Mouse (Mus musculus) hindbrain, embryonic 11.5 days (tissue): ENCODE measurements around the gene Usp5. TPM values are rescaled to one million over a fixed set of nuclear protein-coding genes. Genes with fewer than 3 reads are reported as not detected.

Experiments used
- ATAC-seq: fragments of 200-750 bp; cut with Nextera tagmentation; 2 replicates; pipeline ENCODE4 v1.8.0; 2017; ENCODE audit warnings: mild to moderate bottlenecking, moderate TSS enrichment, moderate library complexity; ENCODE audit not compliant: low FRiP score
- DNase-seq: peaks from one replicate; pipeline ENCODE4 v3.0.0-alpha.2; 2015; ENCODE audit warnings: low spot score
- H3K27ac ChIP-seq: fragments of 300-500 bp; sonication (generic); 2 replicates; pipeline ENCODE4 v1.5.1; 2014; ENCODE audit warnings: mild to moderate bottlenecking, low read depth, low read length
- H3K27me3 ChIP-seq: fragments of 300-500 bp; sonication (generic); 2 replicates; pipeline ENCODE4 v1.6.1; 2014; ENCODE audit warnings: mild to moderate bottlenecking, low read length, moderate library complexity, mixed read lengths; ENCODE audit not compliant: control insufficient read depth, insufficient read depth
- H3K36me3 ChIP-seq: fragments of 300-500 bp; sonication (generic); 2 replicates; pipeline ENCODE4 v1.6.1; 2014; ENCODE audit warnings: mild to moderate bottlenecking, low read length, moderate library complexity, mixed read lengths; ENCODE audit not compliant: control insufficient read depth, insufficient read depth
- H3K4me1 ChIP-seq: fragments of 300-500 bp; sonication (generic); replicated peaks from 2 replicates; pipeline ENCODE4 v1.6.1; 2014; ENCODE audit warnings: low read length, mixed read lengths; ENCODE audit not compliant: control insufficient read depth, insufficient read depth
- H3K4me2 ChIP-seq: fragments of 300-500 bp; sonication (generic); replicated peaks from 2 replicates; pipeline ENCODE4 v1.6.1; 2014; ENCODE audit warnings: mild to moderate bottlenecking, low read depth, low read length
- H3K4me3 ChIP-seq: fragments of 300-500 bp; sonication (generic); 2 replicates; pipeline ENCODE4 v1.5.1; 2014; ENCODE audit warnings: low read depth, low read length
- H3K9ac ChIP-seq: fragments of 300-500 bp; sonication (generic); 2 replicates; pipeline ENCODE4 v1.6.1; 2014; ENCODE audit warnings: low read depth, low read length
- H3K9me3 ChIP-seq: fragments of 300-500 bp; sonication (generic); 2 replicates; pipeline ENCODE4 v1.6.1; 2016; ENCODE audit warnings: low read length; ENCODE audit not compliant: control insufficient read depth
- WGBS: fragments of 180-500 bp; shearing (Covaris S2); extraction: QIAGEN DNeasy Blood & Tissue Kit; methylation state at CpG from one replicate; pipeline ENCODE4 v1.1.7; 2014; 5-methylcytosine and 5-hydroxymethylcytosine counted together
- polyA plus RNA-seq: library from polyadenylated mRNA; unstranded; fragments of >200 nt; fragmentation: Nextera tagmentation; extraction: Ambion mirVana; gene quantifications from 2 replicates; pipeline ENCODE4 v1.2.1, GENCODE M21; 2014

Gene Usp5
- polyA plus RNA-seq, 1 experiment from 2014 or later = 127 TPM

GRCm38 (mm10) chr6:124770013-124770412 lies 59.3 kb downstream of the Usp5 start:
- no peaks in the 10 kb centered on the region for H3K36me3 ChIP-seq
- peaks cover 2% of the 10 kb centered on the region; the same call in 1 of the 2 replicates for H3K27me3 ChIP-seq
- WGBS = 66% methylated on average over 7 of the region's 7 CpGs
- H3K27ac ChIP-seq = no peak overlapping the region
- DNase-seq (no peak), ATAC-seq (no peak)
- H3K4me2 ChIP-seq = peak overlapping the region; percentile 51
- no peak overlapping the region; the same call in 1 of the 2 replicates for H3K4me3 ChIP-seq
- H3K9ac ChIP-seq = no peak overlapping the region
- no peaks in the 10 kb centered on the region; the same call in 1 of the 2 replicates for H3K4me1 ChIP-seq
- H3K9me3 ChIP-seq = no peaks in the 10 kb centered on the region

GRCm38 (mm10) chr6:124769101-124769765 lies 60.1 kb downstream of the Usp5 start, which contains the start of gene Eno2:
TSS of gene Eno2 (minus strand) at chr6:124769673.
- H3K9ac ChIP-seq = peak within 1 kb of the TSS; percentile 46
- no peaks in the 10 kb centered on the region; the same call in 1 of the 2 replicates for H3K4me1 ChIP-seq
- H3K4me3 ChIP-seq = peak within 1 kb of the TSS; percentile 35
- H3K36me3 ChIP-seq = no peaks in the 10 kb centered on the region
- peak within 1 kb of the TSS; percentile 51 for H3K4me2 ChIP-seq
- no peak within 1 kb of the TSS for H3K27ac ChIP-seq
- DNase-seq (peak; percentile 68), ATAC-seq (peak; percentile 81)
- peaks cover 2% of the 10 kb centered on the region; the same call in 1 of the 2 replicates for H3K27me3 ChIP-seq
- no peaks in the 10 kb centered on the region for H3K9me3 ChIP-seq
- 1% methylated on average over 42 of the region's 54 CpGs for WGBS

GRCm38 (mm10) chr6:124768704-124769044 lies 60.6 kb downstream of the Usp5 start:
- Histone ChIP-seq H3K4me1 (no peaks in the 10 kb centered on the region; the same call in 1 of the 2 replicates), H3K4me2 (peak overlapping the region; percentile 51), H3K27ac (no peak overlapping the region), H3K9me3 (no peaks in the 10 kb centered on the region), H3K4me3 (peak overlapping the region; percentile 35), H3K9ac (peak overlapping the region; percentile 46; the same call in 1 of the 2 replicates), H3K27me3 (peaks cover 2% of the 10 kb centered on the region; the same call in 1 of the 2 replicates), H3K36me3 (no peaks in the 10 kb centered on the region)
- 5% methylated on average over 9 of the region's 9 CpGs for WGBS
- ATAC-seq = no peak; the same call in 1 of the 2 replicates
- no peak for DNase-seq

GRCm38 (mm10) chr6:124767920-124768703 lies 61.2 kb downstream of the Usp5 start:
- ATAC-seq (peak; percentile 38), DNase-seq (no peak)
- WGBS = 22% methylated on average over 19 of the region's 19 CpGs

GRCm38 (mm10) chr6:124767536-124767919 lies 61.8 kb downstream of the Usp5 start:
- Histone ChIP-seq H3K36me3 (no peaks in the 10 kb centered on the region), H3K9ac (no peak overlapping the region), H3K4me1 (no peaks in the 10 kb centered on the region; the same call in 1 of the 2 replicates), H3K27ac (no peak overlapping the region), H3K9me3 (no peaks in the 10 kb centered on the region), H3K27me3 (peaks cover 4% of the 10 kb centered on the region), H3K4me3 (no peak overlapping the region), H3K4me2 (no peak overlapping the region)
- ATAC-seq = no peak
- no peak for DNase-seq
- 34% methylated on average over 4 of the region's 4 CpGs for WGBS

More at GRCm38 (mm10) chr6:124767920-124768703, 61.2 kb downstream of the Usp5 start:
- peaks cover 2% of the 10 kb centered on the region; the same call in 1 of the 2 replicates for H3K27me3 ChIP-seq
- H3K9ac ChIP-seq = no peak overlapping the region
- no peaks in the 10 kb centered on the region; the same call in 1 of the 2 replicates for H3K4me1 ChIP-seq
- no peak overlapping the region for H3K27ac ChIP-seq
- no peaks in the 10 kb centered on the region for H3K36me3 ChIP-seq
- peak overlapping the region; percentile 51; the same call in 1 of the 2 replicates for H3K4me2 ChIP-seq
- no peaks in the 10 kb centered on the region for H3K9me3 ChIP-seq
- H3K4me3 ChIP-seq = no peak overlapping the region

GRCm38 (mm10) chr6:124765951-124766350 lies 63.3 kb downstream of the Usp5 start:
- ATAC-seq (no peak), DNase-seq (no peak)
- Histone ChIP-seq H3K9ac (no peak overlapping the region), H3K9me3 (no peaks in the 10 kb centered on the region), H3K27me3 (peaks cover 4% of the 10 kb centered on the region), H3K4me3 (no peak overlapping the region), H3K4me1 (no peaks in the 10 kb centered on the region; the same call in 1 of the 2 replicates), H3K36me3 (no peaks in the 10 kb centered on the region), H3K27ac (no peak overlapping the region), H3K4me2 (no peak overlapping the region)
- WGBS = 81% methylated on average over 7 of the region's 7 CpGs

Other genes starting within 250 kb of the Usp5 start
- gene C1s2, start 193.4 kb downstream of the Usp5 start, polyA plus RNA-seq = 0.10 TPM in 1 of 2 replicates, not detected in the other
- gene Lpcat3, start 166.5 kb downstream of the Usp5 start, polyA plus RNA-seq = 37.5 and 43.2 TPM in 2 replicates
- gene Emg1, start 117.3 kb downstream of the Usp5 start, polyA plus RNA-seq = 196 and 203 TPM in 2 replicates
- 318 and 336 TPM in 2 replicates for gene Phb2, start 117.1 kb downstream of the Usp5 start, polyA plus RNA-seq
- 7.1 and 7.9 TPM in 2 replicates for gene Ptpn6, start 90.8 kb downstream of the Usp5 start, polyA plus RNA-seq
- gene Grcc10, start 88.1 kb downstream of the Usp5 start, polyA plus RNA-seq = 553 and 590 TPM in 2 replicates
- not detected in 2 replicates for gene Gm45234, start 73.5 kb downstream of the Usp5 start, polyA plus RNA-seq
- gene Atn1, start 73.0 kb downstream of the Usp5 start, polyA plus RNA-seq = 9.2 and 12.7 TPM in 2 replicates
- 5.9 and 7.1 TPM in 2 replicates for gene Eno2, start 59.8 kb downstream of the Usp5 start, polyA plus RNA-seq
- 4.1 and 4.7 TPM in 2 replicates for gene Lrrc23, start 49.8 kb downstream of the Usp5 start, polyA plus RNA-seq
- gene Spsb2, start 20.8 kb downstream of the Usp5 start, polyA plus RNA-seq = 4.8 and 6.7 TPM in 2 replicates
- 618 and 653 TPM in 2 replicates for gene Tpi1, start 15.2 kb downstream of the Usp5 start, polyA plus RNA-seq
- 185 and 193 TPM in 2 replicates for gene Cdca3, start 63 bp upstream of the Usp5 start, polyA plus RNA-seq
- gene Gnb3, start 10.8 kb upstream of the Usp5 start, polyA plus RNA-seq = 0.22 and 0.64 TPM in 2 replicates
- 12.1 and 14.7 TPM in 2 replicates for gene P3h3, start 28.3 kb upstream of the Usp5 start, polyA plus RNA-seq
- gene Gpr162, start 34.5 kb upstream of the Usp5 start, polyA plus RNA-seq = 1.9 and 2.3 TPM in 2 replicates
- gene Cd4, start 58.7 kb upstream of the Usp5 start, polyA plus RNA-seq = 0.19 TPM in 1 of 2 replicates, not detected in the other
- gene Lag3, start 82.2 kb upstream of the Usp5 start, polyA plus RNA-seq = 1.2 and 2.5 TPM in 2 replicates
- 321 and 337 TPM in 2 replicates for gene Ptms, start 90.6 kb upstream of the Usp5 start, polyA plus RNA-seq
- gene Mlf2, start 101.9 kb upstream of the Usp5 start, polyA plus RNA-seq = 443 and 465 TPM in 2 replicates
- gene Cops7a, start 136.1 kb upstream of the Usp5 start, polyA plus RNA-seq = 94.3 and 99.7 TPM in 2 replicates
- 1.6 and 1.9 TPM in 2 replicates for gene Pianp, start 167.2 kb upstream of the Usp5 start, polyA plus RNA-seq
- 8.7 and 16.5 TPM in 2 replicates for gene Zfp384, start 179.7 kb upstream of the Usp5 start, polyA plus RNA-seq
- 120 and 133 TPM in 2 replicates for gene Ing4, start 210.3 kb upstream of the Usp5 start, polyA plus RNA-seq
- 10.7 and 12.2 TPM in 2 replicates for gene Acrbp, start 220.2 kb upstream of the Usp5 start, polyA plus RNA-seq
- gene Lpar5, start 238.4 kb upstream of the Usp5 start, polyA plus RNA-seq = 0.21 TPM in 1 of 2 replicates, not detected in the other